8 mouse cellular contexts compared by ENCODE assay signal in genomic region chr1:39010583-39011021, GRCm38 (mm10). TPM values are rescaled to one million over a fixed set of nuclear protein-coding genes. Genes with fewer than 3 reads are reported as not detected.
DNase-seq lines count a peak whose midpoint lies in the region; ATAC-seq lines count a peak whose summit lies in the region.

No protein-coding gene starts in this region.

- peak; percentile 92 for ATAC-seq in CD4-positive, CD25-positive, alpha-beta regulatory T cell, adult 4 months
- ATAC-seq in heart, embryonic 16.5 days (replicated peaks; ENCODE audit: extremely low read depth, insufficient read depth, low FRiP score) = 0 out of 2 replicates have a peak, but pooled peaks have one; percentile 47

- no peaks in the 10 kb centered on the region for H3K27me3 ChIP-seq in embryonic facial prominence, embryonic 10.5 days (replicated peaks; ENCODE audit: low read depth, poor library complexity, severe bottlenecking)
- no peaks in the 10 kb centered on the region for H3K27me3 ChIP-seq in heart, embryonic 16.5 days (ENCODE audit: control insufficient read depth, insufficient read depth, low read length)

- H3K9ac ChIP-seq in heart, embryonic 16.5 days (ENCODE audit: low read length) = no peak overlapping the region

- WGBS in embryonic facial prominence, embryonic 10.5 days = 22% methylated on average over 12 of the region's 12 CpGs
- 15% methylated on average over 12 of the region's 12 CpGs for WGBS in heart, embryonic 16.5 days

- no peak overlapping the region for H3K27ac ChIP-seq in embryonic facial prominence, embryonic 10.5 days (replicated peaks)
- H3K27ac ChIP-seq in heart, embryonic 16.5 days (ENCODE audit: low read length) = no peak overlapping the region

- H3K36me3 ChIP-seq in embryonic facial prominence, embryonic 10.5 days (replicated peaks) = no peaks in the 10 kb centered on the region
- H3K36me3 ChIP-seq in heart, embryonic 16.5 days (ENCODE audit: control insufficient read depth, insufficient read depth) = no peaks in the 10 kb centered on the region

- H3K4me1 ChIP-seq in embryonic facial prominence, embryonic 10.5 days = peaks cover 16% of the 10 kb centered on the region
- peaks cover 13% of the 10 kb centered on the region for H3K4me1 ChIP-seq in heart, embryonic 16.5 days (ENCODE audit: control insufficient read depth, insufficient read depth, low read length)

- no peaks in the 10 kb centered on the region for H3K9me3 ChIP-seq in embryonic facial prominence, embryonic 10.5 days
- H3K9me3 ChIP-seq in heart, embryonic 16.5 days (replicated peaks; ENCODE audit: control insufficient read depth, low read length) = no peaks in the 10 kb centered on the region

- DNase-seq in adrenal gland, adult 2 months = peak; percentile 65
- peak; percentile 49 for DNase-seq in embryonic facial prominence, embryonic 10.5 days (ENCODE audit: low spot score)
- peak; percentile 79 for DNase-seq in kidney, postnatal 10 days
- DNase-seq in liver = peak; percentile 20
- peak; percentile 89 for DNase-seq in naive thymus-derived CD4-positive, alpha-beta T cell, adult 2 months (ENCODE audit: low read depth)
- DNase-seq in thymus, adult 18-20 months = peak; percentile 23 to 69

- H3K4me3 ChIP-seq in embryonic facial prominence, embryonic 10.5 days = no peak overlapping the region
- no peak overlapping the region for H3K4me3 ChIP-seq in heart, embryonic 16.5 days (ENCODE audit: low read length)

- H3K4me2 ChIP-seq in heart, embryonic 16.5 days (ENCODE audit: low read depth, low read length) = peak overlapping the region; percentile 19; the same call in 1 of the 2 replicates

RNA-seq across cellular contexts. Expression of gene Pdcl3, which starts 25.2 kb away (rescaled TPM):
- polyA plus RNA-seq in CD4-positive, CD25-positive, alpha-beta regulatory T cell, adult 4 months (2017; shearing (Covaris generic)) = 100 to 1,000 TPM; 146 to 148 TPM
- total RNA-seq in adrenal gland, adult 2 months (2021) = 10 to 100 TPM; 81.2 to 90.9 TPM
- polyA plus RNA-seq in adrenal gland, adult 2 months (2012; rRNA removed) = 11.8 and 14.4 TPM in 2 replicates
- 153 and 165 TPM in 2 replicates for polyA plus RNA-seq in embryonic facial prominence, embryonic 10.5 days (2016; fragmentation: Nextera tagmentation; extraction: Ambion mirVana)
- polyA plus RNA-seq in heart, embryonic 16.5 days (2015; fragmentation: Nextera tagmentation; extraction: Ambion mirVana) = 125 and 156 TPM in 2 replicates

Comparison
In these comparisons a context has a peak if more than half of its experiments do, and no peak if none do; other contexts are left out.
1. DNase-seq: peak in every context shown above with its lines; median percentile 89 in naive thymus-derived CD4-positive, alpha-beta T cell, adult 2 months; 79 in kidney, postnatal 10 days; 65 in adrenal gland, adult 2 months; 49 in embryonic facial prominence, embryonic 10.5 days; 46 in thymus, adult 18-20 months; 20 in liver.